Mouse (Mus musculus): Measurements from ENCODE around the gene Inip.

- TF ChIP-seq POLR2A (IDR thresholded peaks at IDR 0.05; ENCODE audit: low read depth, low read length), result no peak
- TF ChIP-seq CTCF (IDR thresholded peaks at IDR 0.05; ENCODE audit: extremely low read depth, insufficient read length, insufficient replicate concordance, low read depth, low read length), result no peak
Observed at GRCm38 (mm10) chr4:59837659-59838058, 36.3 kb upstream of the Inip start.

Data from small intestine, adult 2 months (tissue).